Mouse (Mus musculus): Measurements from ENCODE around the gene Olfr1408.

The Olfr1408 gene

GRCm38 (mm10) chr1:173137274-173137673 lies at the start of gene Olfr1408:
TSS of gene Olfr1408 (minus strand) at chr1:173137374.
- no peak for DNase-seq (ENCODE audit: extremely low read depth, low read depth)

DNA sequence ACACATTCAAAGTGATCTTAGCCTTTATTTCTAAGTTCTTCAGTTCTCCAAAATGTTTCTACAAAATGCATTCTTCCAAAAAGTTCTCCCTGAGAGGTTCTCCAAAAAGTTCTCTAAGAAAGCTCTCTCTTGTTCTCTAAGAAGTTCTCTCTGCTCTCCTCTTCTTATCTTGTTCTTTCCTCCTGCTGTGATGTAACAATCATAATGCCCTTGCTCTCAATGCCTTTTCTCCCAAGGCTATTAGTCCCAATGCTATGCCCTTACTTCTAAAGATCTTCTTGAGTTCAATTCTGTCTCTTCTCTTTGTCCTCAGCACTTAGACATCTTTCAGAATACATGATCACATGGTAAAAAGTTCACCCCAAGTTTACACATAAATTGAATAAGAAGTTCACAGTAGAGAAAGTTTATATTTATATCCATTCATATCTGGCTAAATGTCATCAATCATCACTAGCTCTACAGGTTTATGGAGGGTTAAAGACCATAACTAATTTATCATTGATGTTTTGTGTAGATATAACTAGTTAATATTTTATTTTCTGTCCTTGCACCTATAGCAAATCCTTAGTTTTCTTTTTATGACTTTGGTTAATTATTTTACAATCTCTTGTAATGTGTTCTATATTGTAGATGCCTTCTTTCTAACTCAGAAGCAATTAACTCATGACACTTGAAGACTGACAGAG lies 37.1 kb upstream of the Olfr1408 start:
- DNase-seq (ENCODE audit: extremely low read depth, low read depth), result no peak

Data from MEL-GATA-1-ER (cell line).